Mouse (Mus musculus): ENCODE measurements at regions not wholly inside any gene's neighbourhood (a gene's known extent, or its start where the extent isn't known, plus 50 kb on each side); places are given as distances from the start of the nearest gene placed in this dataset.

GRCm38 (mm10) chr10:17650997-17651750 lies 71.8 kb upstream of the Cited2 start:
- in situ Hi-C loops (cut with MboI): no loop called here

GRCm38 (mm10) chr10:17653325-17653724 lies 69.7 kb upstream of the Cited2 start:
- in situ Hi-C loops (cut with MboI): no loop called here

DNA sequence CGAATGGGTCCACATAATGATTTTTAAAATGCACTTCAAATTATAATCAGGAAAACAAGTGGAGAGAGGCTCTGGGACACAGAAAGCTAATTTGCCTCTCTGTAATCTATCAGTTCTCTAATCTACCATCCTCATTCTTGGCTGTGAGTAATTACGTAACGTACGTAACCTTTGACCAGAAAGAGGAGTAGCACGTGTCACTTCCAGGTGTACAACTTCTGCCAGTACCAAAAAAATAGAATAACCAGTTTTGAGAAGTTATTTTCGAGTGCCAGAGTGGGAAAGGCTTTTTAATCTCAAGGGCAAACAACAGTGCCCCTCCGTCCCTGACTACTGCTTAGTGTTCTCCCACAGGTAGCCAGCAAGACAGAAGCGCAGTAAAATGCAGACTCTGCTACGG lies 69.2 kb upstream of the Cited2 start:
- in situ Hi-C loops (cut with MboI): no loop called here

DNA sequence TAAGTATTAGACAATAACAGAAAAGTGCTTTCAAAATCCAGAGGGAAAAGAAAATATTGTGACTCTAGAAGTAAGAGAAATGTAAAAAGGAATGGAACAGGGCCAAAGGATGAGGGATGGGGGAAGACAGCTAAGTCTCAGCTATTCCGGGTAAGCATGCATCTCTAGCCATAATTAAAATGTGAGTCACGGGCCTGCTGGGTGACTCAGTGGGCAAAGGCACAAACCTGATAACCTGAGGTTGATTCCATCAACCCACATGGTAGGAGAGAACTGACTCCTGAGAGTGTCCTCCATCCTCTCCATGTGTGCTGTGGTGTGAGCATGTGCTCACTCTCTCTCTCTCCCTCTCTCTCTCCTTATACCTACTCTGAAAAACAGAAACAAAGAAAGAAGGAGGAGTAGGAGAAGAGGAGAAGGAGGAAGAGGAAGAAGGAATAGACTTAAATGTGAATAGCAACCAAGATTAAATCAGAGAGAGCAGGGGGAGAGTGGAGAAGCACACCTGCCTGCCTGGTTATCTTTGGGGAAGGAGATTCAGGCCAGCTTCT lies 68.6 kb upstream of the Cited2 start:
- in situ Hi-C loops (cut with MboI): no loop called here

DNA sequence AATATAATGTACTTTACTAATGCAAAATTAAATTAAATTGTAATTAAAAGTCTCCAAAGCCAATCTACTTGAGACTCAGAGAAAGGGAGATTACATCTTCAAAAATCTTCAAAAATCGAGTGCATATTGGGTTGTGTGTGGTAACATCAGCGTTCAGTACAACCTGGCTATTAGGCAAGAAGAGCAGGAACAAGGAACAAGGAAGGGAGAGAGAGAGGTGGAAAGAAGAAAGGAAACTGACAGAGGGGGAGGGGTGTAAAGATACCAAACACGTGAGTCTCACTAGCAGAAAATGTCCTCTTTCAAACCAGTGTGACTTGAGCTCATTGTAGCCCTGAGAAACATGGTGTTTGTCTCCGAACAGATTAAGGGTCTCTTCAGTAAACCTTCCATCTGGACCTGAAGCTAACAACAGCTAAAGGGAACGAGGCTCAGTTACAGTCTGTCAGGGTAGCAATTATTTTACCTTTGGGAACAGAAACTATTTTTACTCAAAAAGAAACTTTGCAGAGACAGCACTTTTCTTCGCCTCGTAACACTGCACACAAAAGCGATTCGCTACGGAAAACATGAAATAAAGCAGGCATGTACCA lies 67.5 kb upstream of the Cited2 start:
- in situ Hi-C loops (cut with MboI): no loop called here

GRCm38 (mm10) chr10:17656305-17656704 lies 66.7 kb upstream of the Cited2 start:
- in situ Hi-C loops (cut with MboI): no loop called here

DNA sequence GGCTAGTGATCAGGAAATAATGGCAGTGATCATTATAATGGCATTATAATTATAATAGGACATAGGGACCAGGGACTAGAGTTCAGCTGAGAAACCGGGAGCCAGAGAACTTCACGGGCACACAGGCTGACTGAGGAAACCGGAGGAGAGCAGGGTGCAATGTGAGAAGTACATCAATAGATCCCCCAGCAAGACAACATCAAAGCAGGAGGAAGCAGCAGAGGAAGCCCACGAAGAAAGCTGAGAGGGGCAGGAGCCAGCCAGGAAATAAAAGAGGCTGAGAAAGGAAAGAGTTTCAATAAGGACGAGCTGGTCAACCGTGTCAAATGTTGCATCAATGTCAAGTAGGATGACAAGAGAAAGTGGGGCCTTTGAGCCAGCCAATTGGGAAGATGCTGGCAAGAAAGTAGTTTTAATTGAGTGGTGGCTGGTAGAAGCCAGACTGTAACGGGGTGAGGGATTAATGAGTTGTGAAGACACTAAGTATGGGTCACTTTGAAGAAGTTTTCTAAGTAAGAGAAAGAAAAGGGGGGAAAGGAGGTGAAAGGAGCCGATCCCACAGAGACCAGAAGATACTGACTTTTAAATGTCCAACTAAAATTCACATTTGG lies 66.0 kb upstream of the Cited2 start:
- in situ Hi-C loops (cut with MboI): no loop called here

- in situ Hi-C loops (cut with MboI): no loop called here
These were observed 63.4 kb upstream of the Cited2 start for GRCm38 (mm10) chr10:17659575-17659974.

GRCm38 (mm10) chr10:17660836-17661452 lies 62.1 kb upstream of the Cited2 start:
- in situ Hi-C loops (cut with MboI): no loop called here

DNA sequence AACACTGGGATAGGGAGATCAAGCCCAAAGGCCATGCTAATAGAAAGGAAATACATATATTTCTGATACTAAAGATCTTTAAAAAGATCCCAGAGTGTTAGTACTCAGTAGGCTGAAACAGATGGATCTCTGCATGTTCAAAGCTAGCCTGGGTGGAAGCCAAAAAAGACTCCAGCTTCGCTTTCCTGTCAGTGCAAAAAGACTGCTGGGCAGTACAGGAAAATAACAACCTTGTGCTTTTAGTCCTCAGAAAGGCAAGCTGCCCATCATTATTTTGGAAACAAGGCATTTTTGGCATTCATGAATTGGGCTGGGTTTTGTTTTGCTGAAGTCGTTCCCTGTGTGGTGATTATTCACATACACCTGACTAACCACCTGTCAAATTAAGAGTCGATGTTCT lies 56.9 kb upstream of the Cited2 start:
- in situ Hi-C loops (cut with MboI): no loop called here

DNA sequence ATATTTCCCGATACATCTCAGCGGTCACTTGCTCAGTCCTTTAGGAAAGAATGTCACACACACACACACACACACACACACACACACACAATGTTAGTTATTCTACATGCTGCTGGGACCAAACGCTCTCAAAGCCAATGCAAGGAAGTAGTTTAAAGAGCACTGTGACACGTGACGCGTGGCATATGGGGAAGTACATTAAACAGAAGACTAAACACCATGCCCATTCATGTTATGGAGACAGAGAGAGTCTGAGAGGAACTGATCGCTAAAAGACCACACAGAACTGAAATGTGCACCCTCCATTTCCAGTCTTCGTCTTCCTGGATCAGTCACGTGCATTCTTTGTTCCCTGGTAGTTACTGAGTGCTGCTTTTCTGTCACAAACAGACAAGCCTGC lies 53.6 kb upstream of the Cited2 start:
- in situ Hi-C loops (cut with MboI): no loop called here

All from mature B cell (primary cell).